Mouse (Mus musculus): ENCODE measurements around the gene Mdn1. TPM values are rescaled to one million over a fixed set of nuclear protein-coding genes. Genes with fewer than 3 reads are reported as not detected.

Gene Mdn1
- polyA plus RNA-seq, 1 experiment from 2014 or later, result 19.4 TPM

DNA sequence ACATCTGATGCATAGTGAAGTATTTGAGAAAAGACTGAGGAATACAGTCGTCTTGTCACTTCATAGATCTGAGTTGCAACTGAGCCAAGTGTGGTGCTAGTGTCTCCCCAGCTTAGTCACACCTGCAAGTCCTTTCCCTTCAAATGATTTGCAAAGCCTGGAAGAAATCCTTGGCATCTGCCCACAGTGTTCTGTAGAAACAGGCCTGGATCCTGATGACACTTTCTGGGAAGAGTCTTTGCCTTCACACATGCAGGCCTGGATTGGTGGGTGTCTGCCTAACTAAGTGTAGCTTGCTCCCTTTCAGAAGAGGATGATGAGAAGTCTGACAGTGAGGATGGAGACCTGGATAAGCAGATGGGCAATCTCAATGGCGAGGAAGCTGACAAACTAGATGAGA is 100.5 kb downstream of the Mdn1 start:
- H3K9ac ChIP-seq (ENCODE audit: low read length), result no peak overlapping the region
- WGBS, result 90% methylated on average over 2 of the region's 2 CpGs
- peaks cover 78% of the 10 kb centered on the region for H3K36me3 ChIP-seq (ENCODE audit: control insufficient read depth, insufficient read depth, low read length)
- no peaks in the 10 kb centered on the region for H3K27me3 ChIP-seq (replicated peaks; ENCODE audit: control insufficient read depth, insufficient read depth, low read length)
- H3K9me3 ChIP-seq (ENCODE audit: control insufficient read depth, low read length), result no peaks in the 10 kb centered on the region
- H3K4me3 ChIP-seq (ENCODE audit: low read depth, low read length), result no peak overlapping the region
- no peaks in the 10 kb centered on the region for H3K4me1 ChIP-seq (replicated peaks; ENCODE audit: control insufficient read depth, insufficient read depth, low read length)
- no peak overlapping the region for H3K4me2 ChIP-seq (ENCODE audit: low read length)
- no peak for ATAC-seq (replicated peaks; ENCODE audit: low FRiP score, low TSS enrichment, low read depth)
- DNase-seq (ENCODE audit: low spot score), result no peak
- no peak overlapping the region for H3K27ac ChIP-seq (ENCODE audit: low read depth)

DNA sequence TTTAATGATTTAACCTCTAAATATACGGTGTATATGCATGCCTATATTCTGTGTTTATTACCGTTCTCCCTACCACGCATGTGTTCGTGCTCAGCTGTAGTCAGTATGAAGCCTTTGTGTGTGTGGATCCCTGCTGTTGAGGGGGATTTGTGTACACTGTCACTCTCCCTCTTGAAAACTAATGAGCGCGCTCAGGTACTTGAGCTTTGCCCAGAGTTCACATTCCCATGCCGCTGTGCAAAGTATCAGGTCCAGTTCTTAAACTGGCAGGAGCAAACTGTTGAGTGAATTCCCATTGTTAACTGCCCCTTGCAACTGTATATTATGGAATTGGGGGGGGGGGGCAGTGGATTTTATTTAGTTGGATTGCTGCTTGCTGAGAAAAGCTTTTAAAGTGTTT is 110.6 kb downstream of the Mdn1 start:
- DNase-seq (ENCODE audit: low spot score), result no peak
- H3K9me3 ChIP-seq (ENCODE audit: control insufficient read depth, low read length), result no peaks in the 10 kb centered on the region
- no peak overlapping the region for H3K4me2 ChIP-seq (ENCODE audit: low read length)
- no peaks in the 10 kb centered on the region for H3K27me3 ChIP-seq (replicated peaks; ENCODE audit: control insufficient read depth, insufficient read depth, low read length)
- WGBS, result 93% methylated on average over 7 of the region's 7 CpGs
- no peak overlapping the region for H3K4me3 ChIP-seq (ENCODE audit: low read depth, low read length)
- H3K4me1 ChIP-seq (replicated peaks; ENCODE audit: control insufficient read depth, insufficient read depth, low read length), result no peaks in the 10 kb centered on the region
- no peak overlapping the region for H3K9ac ChIP-seq (ENCODE audit: low read length)
- H3K27ac ChIP-seq (ENCODE audit: low read depth), result no peak overlapping the region
- H3K36me3 ChIP-seq (ENCODE audit: control insufficient read depth, insufficient read depth, low read length), result peaks cover 85% of the 10 kb centered on the region
- no peak for ATAC-seq (replicated peaks; ENCODE audit: low FRiP score, low TSS enrichment, low read depth)

DNA sequence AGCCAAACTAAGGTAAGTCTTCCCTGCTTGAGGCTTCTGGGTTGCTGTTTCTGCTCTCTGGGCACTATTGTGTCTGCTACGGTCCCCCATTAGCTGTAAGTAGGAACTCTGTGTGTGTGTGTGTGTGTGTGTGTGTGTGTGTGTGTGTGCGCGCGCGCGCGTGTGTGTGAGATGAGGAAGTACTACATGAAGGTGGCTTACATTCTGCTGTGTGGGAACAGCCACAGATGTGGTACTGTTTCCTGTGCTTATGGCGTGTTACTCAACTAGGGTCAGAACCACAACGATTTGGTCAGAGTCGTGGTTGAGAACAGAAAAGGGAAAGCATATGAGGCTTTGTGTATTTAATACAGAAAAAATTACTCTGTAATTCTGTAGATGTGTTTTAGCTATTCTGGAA is 111.1 kb downstream of the Mdn1 start:
- Histone ChIP-seq H3K9ac (ENCODE audit: low read length) (no peak overlapping the region), H3K9me3 (ENCODE audit: control insufficient read depth, low read length) (no peaks in the 10 kb centered on the region), H3K4me1 (replicated peaks; ENCODE audit: control insufficient read depth, insufficient read depth, low read length) (no peaks in the 10 kb centered on the region), H3K36me3 (ENCODE audit: control insufficient read depth, insufficient read depth, low read length) (peaks cover 85% of the 10 kb centered on the region), H3K4me3 (ENCODE audit: low read depth, low read length) (no peak overlapping the region), H3K27ac (ENCODE audit: low read depth) (no peak overlapping the region), H3K4me2 (ENCODE audit: low read length) (no peak overlapping the region), H3K27me3 (replicated peaks; ENCODE audit: control insufficient read depth, insufficient read depth, low read length) (no peaks in the 10 kb centered on the region)
- ATAC-seq (replicated peaks; ENCODE audit: low FRiP score, low TSS enrichment, low read depth) (no peak), DNase-seq (ENCODE audit: low spot score) (no peak)
- WGBS, result 93% methylated on average over 10 of the region's 10 CpGs

DNA sequence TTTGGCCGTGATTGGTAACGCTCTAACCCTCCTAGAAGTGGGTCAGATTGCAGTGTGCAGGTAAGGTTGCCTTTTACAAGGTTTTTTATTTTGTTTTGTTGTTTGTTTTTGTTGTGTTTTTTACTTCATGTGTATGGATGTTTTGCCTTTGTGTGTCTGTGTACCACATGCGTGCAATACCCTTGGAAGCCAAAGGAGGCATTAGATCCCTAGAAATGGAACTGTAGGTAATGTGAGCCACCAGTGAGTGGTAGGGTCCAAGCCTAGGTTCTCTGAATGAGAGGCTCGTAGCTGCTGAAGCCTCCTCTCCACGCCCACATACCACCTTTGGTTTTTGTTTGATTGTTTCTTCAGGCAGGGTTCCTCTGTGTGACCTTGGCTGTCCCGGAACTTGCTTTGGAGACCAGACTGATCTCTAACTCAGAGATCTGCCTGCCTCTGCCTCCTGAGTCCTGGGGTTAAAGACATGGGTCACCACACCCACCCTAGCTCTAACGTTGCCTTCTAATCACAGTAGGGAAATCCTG is 113.4 kb downstream of the Mdn1 start:
- Histone ChIP-seq H3K36me3 (ENCODE audit: control insufficient read depth, insufficient read depth, low read length) (peaks cover 89% of the 10 kb centered on the region), H3K4me2 (ENCODE audit: low read length) (no peak overlapping the region), H3K4me1 (replicated peaks; ENCODE audit: control insufficient read depth, insufficient read depth, low read length) (no peaks in the 10 kb centered on the region), H3K27me3 (replicated peaks; ENCODE audit: control insufficient read depth, insufficient read depth, low read length) (no peaks in the 10 kb centered on the region), H3K9ac (ENCODE audit: low read length) (no peak overlapping the region), H3K27ac (ENCODE audit: low read depth) (no peak overlapping the region), H3K9me3 (ENCODE audit: control insufficient read depth, low read length) (no peaks in the 10 kb centered on the region), H3K4me3 (ENCODE audit: low read depth, low read length) (no peak overlapping the region)
- DNase-seq (ENCODE audit: low spot score) (no peak), ATAC-seq (replicated peaks; ENCODE audit: low FRiP score, low TSS enrichment, low read depth) (no peak)
- 92% methylated on average over 7 of the region's 7 CpGs for WGBS

DNA sequence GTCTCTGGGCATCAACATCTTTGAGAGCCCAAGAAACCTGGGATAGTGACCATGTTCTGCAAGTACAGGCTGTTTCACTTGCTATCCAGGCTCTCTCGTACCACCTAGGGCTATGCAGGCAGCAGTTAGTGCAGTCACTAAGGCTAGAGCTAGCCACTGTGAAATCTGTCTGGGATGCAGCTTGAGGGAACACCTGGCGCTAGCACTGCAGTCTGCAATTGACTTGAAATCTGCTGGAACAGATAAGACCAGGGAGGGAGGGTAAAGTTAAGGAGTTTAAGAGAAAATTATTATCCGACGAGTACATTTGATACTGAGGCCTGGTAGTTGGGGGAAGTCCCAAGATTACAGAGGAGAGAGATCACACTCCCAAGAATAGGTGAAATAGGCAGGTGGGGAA is 123.1 kb downstream of the Mdn1 start:
- H3K27ac ChIP-seq (ENCODE audit: low read depth), result no peak overlapping the region
- H3K36me3 ChIP-seq (ENCODE audit: control insufficient read depth, insufficient read depth, low read length), result peaks cover 12% of the 10 kb centered on the region
- H3K9me3 ChIP-seq (ENCODE audit: control insufficient read depth, low read length), result no peaks in the 10 kb centered on the region
- no peaks in the 10 kb centered on the region for H3K4me1 ChIP-seq (replicated peaks; ENCODE audit: control insufficient read depth, insufficient read depth, low read length)
- no peak overlapping the region for H3K4me2 ChIP-seq (ENCODE audit: low read length)
- no peaks in the 10 kb centered on the region for H3K27me3 ChIP-seq (replicated peaks; ENCODE audit: control insufficient read depth, insufficient read depth, low read length)
- H3K4me3 ChIP-seq (ENCODE audit: low read depth, low read length), result no peak overlapping the region
- H3K9ac ChIP-seq (ENCODE audit: low read length), result no peak overlapping the region
- 91% methylated on average over 4 of the region's 4 CpGs for WGBS
- DNase-seq (ENCODE audit: low spot score) (no peak), ATAC-seq (replicated peaks; ENCODE audit: low FRiP score, low TSS enrichment, low read depth) (no peak)

DNA sequence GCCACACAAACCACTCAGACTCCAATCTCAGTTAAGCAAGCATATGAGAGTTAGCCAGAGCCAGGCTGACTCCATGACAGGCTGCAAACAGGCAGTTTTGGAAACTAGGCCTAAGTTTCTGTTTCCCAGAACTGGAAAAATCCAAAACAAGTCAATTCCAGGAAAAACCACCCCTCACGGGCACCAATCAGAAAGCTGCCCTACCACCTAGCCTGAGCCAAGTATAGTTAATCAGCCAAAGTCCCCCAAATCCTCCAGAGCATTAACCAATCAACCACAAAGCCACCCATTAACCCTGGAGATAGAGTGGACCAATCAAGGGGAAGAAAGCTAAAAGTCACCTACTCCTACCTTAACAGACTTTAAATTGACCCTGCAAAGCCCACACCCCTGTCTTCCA is 130.2 kb downstream of the Mdn1 start:
- no peak overlapping the region for H3K4me2 ChIP-seq (ENCODE audit: low read length)
- no peaks in the 10 kb centered on the region for H3K9me3 ChIP-seq (ENCODE audit: control insufficient read depth, low read length)
- H3K4me1 ChIP-seq (replicated peaks; ENCODE audit: control insufficient read depth, insufficient read depth, low read length), result no peaks in the 10 kb centered on the region
- H3K36me3 ChIP-seq (ENCODE audit: control insufficient read depth, insufficient read depth, low read length), result no peaks in the 10 kb centered on the region
- DNase-seq (ENCODE audit: low spot score) (no peak), ATAC-seq (replicated peaks; ENCODE audit: low FRiP score, low TSS enrichment, low read depth) (no peak)
- 77% methylated on average over 1 of the region's 1 CpGs for WGBS
- no peak overlapping the region for H3K27ac ChIP-seq (ENCODE audit: low read depth)
- no peak overlapping the region for H3K9ac ChIP-seq (ENCODE audit: low read length)
- H3K27me3 ChIP-seq (replicated peaks; ENCODE audit: control insufficient read depth, insufficient read depth, low read length), result no peaks in the 10 kb centered on the region
- H3K4me3 ChIP-seq (ENCODE audit: low read depth, low read length), result no peak overlapping the region

DNA sequence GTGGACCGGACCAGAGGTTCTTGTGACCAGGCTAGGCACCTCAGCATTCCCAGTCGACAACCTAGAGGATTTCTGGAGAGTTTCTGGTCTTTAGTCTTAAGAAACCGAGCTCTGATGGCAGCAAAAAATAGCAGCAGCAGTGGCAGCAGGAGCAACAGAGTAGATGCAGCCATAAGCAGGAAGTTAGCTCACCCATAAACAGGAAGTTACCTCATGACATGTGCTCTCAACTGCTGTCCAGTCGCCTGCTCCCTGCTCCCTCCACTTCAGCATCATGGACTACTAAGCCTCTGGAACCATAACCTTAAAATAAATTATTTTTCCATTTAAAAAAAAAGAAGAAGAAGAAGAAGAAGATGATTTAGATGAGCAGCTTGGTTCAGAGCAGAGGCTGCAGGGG is 132.1 kb downstream of the Mdn1 start:
- Histone ChIP-seq H3K27me3 (replicated peaks; ENCODE audit: control insufficient read depth, insufficient read depth, low read length) (no peaks in the 10 kb centered on the region), H3K4me3 (ENCODE audit: low read depth, low read length) (no peak overlapping the region), H3K4me1 (replicated peaks; ENCODE audit: control insufficient read depth, insufficient read depth, low read length) (no peaks in the 10 kb centered on the region), H3K36me3 (ENCODE audit: control insufficient read depth, insufficient read depth, low read length) (no peaks in the 10 kb centered on the region), H3K9me3 (ENCODE audit: control insufficient read depth, low read length) (no peaks in the 10 kb centered on the region), H3K4me2 (ENCODE audit: low read length) (no peak overlapping the region), H3K27ac (ENCODE audit: low read depth) (no peak overlapping the region), H3K9ac (ENCODE audit: low read length) (no peak overlapping the region)
- DNase-seq (ENCODE audit: low spot score) (no peak), ATAC-seq (replicated peaks; ENCODE audit: low FRiP score, low TSS enrichment, low read depth) (no peak)
- 93% methylated on average over 4 of the region's 4 CpGs for whole genome bisulfite sequencing

DNA sequence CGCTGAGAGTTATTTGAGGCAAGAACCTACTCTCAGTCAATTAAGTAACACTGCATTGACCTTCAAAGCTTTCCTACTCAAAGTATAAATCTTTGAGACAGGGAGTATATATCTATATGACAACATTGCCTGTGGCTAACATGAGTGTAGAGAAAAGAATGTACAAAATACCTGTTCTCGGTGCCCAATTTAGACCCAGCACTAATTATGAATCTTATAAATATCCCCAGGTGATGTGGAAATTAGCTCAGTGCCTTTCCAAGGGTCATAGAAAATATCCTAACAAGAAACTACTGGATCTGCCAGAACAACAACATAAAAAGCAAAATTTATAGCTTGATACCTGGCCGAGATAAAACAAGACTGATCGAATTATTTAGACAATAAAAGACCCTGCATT is 142.1 kb downstream of the Mdn1 start:
- Histone ChIP-seq H3K9me3 (ENCODE audit: control insufficient read depth, low read length) (no peaks in the 10 kb centered on the region), H3K4me3 (ENCODE audit: low read depth, low read length) (no peak overlapping the region), H3K4me1 (replicated peaks; ENCODE audit: control insufficient read depth, insufficient read depth, low read length) (peaks cover 10% of the 10 kb centered on the region), H3K27ac (ENCODE audit: low read depth) (no peak overlapping the region), H3K36me3 (ENCODE audit: control insufficient read depth, insufficient read depth, low read length) (0 out of 2 replicates have a peak, but pooled peaks cover 3% of the 10 kb centered on the region), H3K27me3 (replicated peaks; ENCODE audit: control insufficient read depth, insufficient read depth, low read length) (no peaks in the 10 kb centered on the region), H3K4me2 (ENCODE audit: low read length) (no peak overlapping the region), H3K9ac (ENCODE audit: low read length) (no peak overlapping the region)
- ATAC-seq (replicated peaks; ENCODE audit: low FRiP score, low TSS enrichment, low read depth) (no peak), DNase-seq (ENCODE audit: low spot score) (no peak)
- 97% methylated on average over 4 of the region's 4 CpGs for WGBS

DNA sequence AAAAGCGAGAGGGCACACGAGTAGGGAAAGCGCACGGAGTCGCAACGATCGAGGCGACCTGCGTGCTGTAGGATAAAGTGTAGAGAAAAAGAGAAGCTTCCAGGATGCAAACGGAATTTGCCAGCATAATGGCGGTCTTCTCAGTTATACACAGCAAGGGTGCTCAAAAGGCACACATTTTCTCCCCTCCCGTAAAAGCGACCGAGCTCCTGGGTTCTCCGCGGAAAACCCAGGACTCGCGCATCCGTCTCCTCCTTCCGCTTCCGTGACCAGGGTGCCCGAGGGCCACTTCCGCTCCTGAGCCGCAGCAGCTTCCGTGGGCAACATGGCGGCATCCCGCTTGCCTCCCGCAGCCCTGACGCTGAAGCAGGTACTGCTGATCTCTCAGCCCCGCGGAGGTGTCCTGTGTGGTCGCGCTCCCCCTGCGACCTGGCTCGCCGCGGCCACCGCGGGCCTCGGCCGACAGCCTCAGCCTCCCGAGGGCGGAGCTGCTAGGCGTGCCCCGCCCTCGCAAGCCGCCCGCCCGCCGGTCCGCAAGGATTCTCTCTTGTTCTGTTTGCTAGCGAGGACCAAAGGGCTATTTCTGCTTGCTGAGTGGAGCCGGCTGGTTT is 143.2 kb downstream of the Mdn1 start, which contains the start of gene Lyrm2:
TSS of gene Lyrm2 (plus strand) at position 288 of the 611 bp plus-strand sequence.
- WGBS, result under 1% methylated on average over 52 of the region's 53 CpGs
- peak; percentile 90 for ATAC-seq (replicated peaks; ENCODE audit: low FRiP score, low TSS enrichment, low read depth)

More for the DNA sequence above, 143.2 kb downstream of the Mdn1 start, which contains the start of gene Lyrm2:
- 0 out of 2 replicates have a peak, but pooled peaks cover 3% of the 10 kb centered on the region for H3K36me3 ChIP-seq (ENCODE audit: control insufficient read depth, insufficient read depth, low read length)
- H3K4me1 ChIP-seq (replicated peaks; ENCODE audit: control insufficient read depth, insufficient read depth, low read length), result peaks cover 10% of the 10 kb centered on the region
- H3K9ac ChIP-seq (ENCODE audit: low read length), result peak within 1 kb of the TSS; percentile 79
- DNase-seq (ENCODE audit: low spot score), result peak; percentile 94
- H3K27me3 ChIP-seq (replicated peaks; ENCODE audit: control insufficient read depth, insufficient read depth, low read length), result no peaks in the 10 kb centered on the region
- H3K4me2 ChIP-seq (ENCODE audit: low read length), result peak within 1 kb of the TSS; percentile 76
- peak within 1 kb of the TSS; percentile 73 for H3K4me3 ChIP-seq (ENCODE audit: low read depth, low read length)
- H3K27ac ChIP-seq (ENCODE audit: low read depth), result peak within 1 kb of the TSS; percentile 99
- no peaks in the 10 kb centered on the region for H3K9me3 ChIP-seq (ENCODE audit: control insufficient read depth, low read length)

All from intestine, embryonic 14.5 days (tissue).